Mouse (Mus musculus) intestine, embryonic 14.5 days (tissue): ENCODE data around the gene Ripply1. TPM values are rescaled to one million over a fixed set of nuclear protein-coding genes. Genes with fewer than 3 reads are reported as not detected.
"Not testable (repeated sequence)": the region's sequence is repeated elsewhere in the genome, so short reads cannot be mapped to it uniquely, and the experiment has no call there.

ENCODE experiments used
- ATAC-seq: fragments of 200-750 bp; cut with Nextera tagmentation; replicated peaks from 2 replicates; pipeline ENCODE4 v1.8.0; 2017; ENCODE audit warnings: low read depth, moderate number of reproducible peaks, moderate TSS enrichment, moderate library complexity; ENCODE audit not compliant: low FRiP score, low TSS enrichment
- DNase-seq: peaks from one replicate; pipeline ENCODE4 v3.0.0-alpha.2; 2018; ENCODE audit warnings: low spot score
- H3K27ac ChIP-seq: fragments of 300-500 bp; sonication (generic); 2 replicates; pipeline ENCODE4 v1.5.1; 2014; ENCODE audit warnings: low read depth, mild to moderate bottlenecking, control low read depth
- H3K27me3 ChIP-seq: fragments of 300-500 bp; sonication (generic); replicated peaks from 2 replicates; pipeline ENCODE4 v1.6.1; 2014; ENCODE audit warnings: low read length, control low read depth; ENCODE audit not compliant: control insufficient read depth, insufficient read depth
- H3K36me3 ChIP-seq: fragments of 300-500 bp; sonication (generic); 2 replicates; pipeline ENCODE4 v1.6.1; 2014; ENCODE audit warnings: low read length, control low read depth; ENCODE audit not compliant: control insufficient read depth, insufficient read depth
- H3K4me1 ChIP-seq: fragments of 300-500 bp; sonication (generic); replicated peaks from 2 replicates; pipeline ENCODE4 v1.6.1; 2014; ENCODE audit warnings: low read length, control low read depth, mixed read lengths; ENCODE audit not compliant: control insufficient read depth, insufficient read depth
- H3K4me2 ChIP-seq: fragments of 300-500 bp; sonication (generic); 2 replicates; pipeline ENCODE4 v1.6.1; 2014; ENCODE audit warnings: low read length
- H3K4me3 ChIP-seq: fragments of 300-500 bp; sonication (generic); 2 replicates; pipeline ENCODE4 v1.5.1; 2014; ENCODE audit warnings: low read depth, low read length, control low read depth, mixed read lengths
- H3K9ac ChIP-seq: fragments of 300-500 bp; sonication (generic); 2 replicates; pipeline ENCODE4 v1.6.1; 2014; ENCODE audit warnings: mild to moderate bottlenecking, low read length
- H3K9me3 ChIP-seq: fragments of 300-500 bp; sonication (generic); 2 replicates; pipeline ENCODE4 v1.6.1; 2016; ENCODE audit warnings: low read length, control low read depth; ENCODE audit not compliant: control insufficient read depth
- WGBS: fragments of 180-500 bp; shearing (Covaris S2); extraction: QIAGEN DNeasy Blood & Tissue Kit; methylation state at CpG from one replicate; pipeline ENCODE4 v1.1.7; 2014; 5-methylcytosine and 5-hydroxymethylcytosine counted together
- polyA plus RNA-seq: library from polyadenylated mRNA; unstranded; fragments of >200 nt; fragmentation: Nextera tagmentation; extraction: Ambion mirVana; gene quantifications from 2 replicates; pipeline ENCODE4 v1.2.1, GENCODE M21; 2014

Gene Ripply1
- polyA plus RNA-seq, 1 experiment from 2014 or later = not detected

- ATAC-seq = no peak
- Histone ChIP-seq H3K9me3 (no peaks in the 10 kb centered on the region), H3K27ac (no peak overlapping the region), H3K4me3 (no peak overlapping the region), H3K36me3 (no peaks in the 10 kb centered on the region), H3K9ac (no peak overlapping the region), H3K4me2 (no peak overlapping the region), H3K27me3 (0 out of 2 replicates have a peak, but pooled peaks cover 3% of the 10 kb centered on the region), H3K4me1 (no peaks in the 10 kb centered on the region)
- DNase-seq = peak; percentile 65
- 33% methylated on average over 18 of the region's 18 CpGs for WGBS
These were observed 7.7 kb downstream of the Ripply1 start for GRCm38 (mm10) chrX:139774309-139775083.

GRCm38 (mm10) chrX:139769975-139770637, 12.0 kb downstream of the Ripply1 start:
- Histone ChIP-seq H3K4me1 (no peaks in the 10 kb centered on the region), H3K36me3 (no peaks in the 10 kb centered on the region), H3K27ac (no peak overlapping the region), H3K9me3 (no peaks in the 10 kb centered on the region), H3K9ac (no peak overlapping the region), H3K4me2 (no peak overlapping the region), H3K4me3 (no peak overlapping the region), H3K27me3 (no peaks in the 10 kb centered on the region)
- DNase-seq (no peak), ATAC-seq (no peak)
- 77% methylated on average over 13 of the region's 13 CpGs for WGBS

DNA sequence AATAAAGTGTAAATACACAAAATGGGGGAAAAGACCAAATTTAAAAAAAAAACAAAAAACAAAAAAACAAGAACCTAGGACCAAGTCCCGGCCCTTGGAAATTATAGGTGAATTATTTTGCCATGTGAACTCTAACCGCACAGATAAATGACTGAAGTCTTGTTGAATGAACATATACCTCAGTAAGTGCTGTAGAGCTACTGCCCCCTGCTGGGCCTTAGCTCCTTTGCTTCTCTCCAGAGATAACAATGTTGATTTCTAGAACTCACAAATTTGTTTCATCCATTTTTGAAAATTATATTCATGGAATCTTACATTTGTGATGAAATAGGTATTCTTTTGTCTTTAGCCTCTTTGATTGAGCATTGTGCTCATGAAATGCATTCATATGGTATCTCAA, 19.6 kb downstream of the Ripply1 start:
- no peak for ATAC-seq
- 69% methylated on average over 2 of the region's 2 CpGs for WGBS
- no peaks in the 10 kb centered on the region for H3K36me3 ChIP-seq

GRCm38 (mm10) chrX:139758634-139759033, 23.5 kb downstream of the Ripply1 start:
- 81% methylated on average over 3 of the region's 3 CpGs for WGBS
- not testable (repeated sequence) for H3K36me3 ChIP-seq, H3K4me1 ChIP-seq, H3K4me2 ChIP-seq, H3K27ac ChIP-seq, ATAC-seq, H3K27me3 ChIP-seq, H3K9ac ChIP-seq, H3K4me3 ChIP-seq, DNase-seq, H3K9me3 ChIP-seq

More for the DNA sequence above, 19.6 kb downstream of the Ripply1 start:
- H3K4me2 ChIP-seq = no peak overlapping the region
- no peaks in the 10 kb centered on the region for H3K4me1 ChIP-seq
- H3K9ac ChIP-seq = no peak overlapping the region
- H3K4me3 ChIP-seq = no peak overlapping the region
- no peak for DNase-seq
- no peaks in the 10 kb centered on the region for H3K27me3 ChIP-seq
- H3K9me3 ChIP-seq = no peaks in the 10 kb centered on the region
- no peak overlapping the region for H3K27ac ChIP-seq

GRCm38 (mm10) chrX:139751855-139752254, 30.3 kb downstream of the Ripply1 start:
- no peak overlapping the region for H3K4me3 ChIP-seq
- 0% methylated on average over 1 of the region's 1 CpGs for WGBS

DNA sequence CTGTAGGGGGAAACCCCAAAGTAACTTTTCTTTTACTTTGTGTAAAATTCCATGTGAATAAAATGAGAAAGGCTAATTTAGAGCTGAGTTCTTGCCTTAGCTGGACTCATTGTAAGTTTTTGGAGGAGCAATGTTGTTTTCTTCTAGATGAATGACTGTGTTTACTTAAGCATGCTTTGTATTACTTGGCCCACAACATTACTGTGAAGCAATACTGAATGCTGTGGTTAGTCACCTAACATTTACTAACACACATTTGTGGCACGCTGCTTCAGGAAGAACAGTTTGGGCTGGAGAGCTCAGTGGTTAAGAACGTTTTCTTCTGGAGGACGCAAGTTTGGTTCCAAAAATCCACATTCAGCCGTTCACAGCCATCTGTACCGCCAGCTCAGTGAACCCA, 45.1 kb downstream of the Ripply1 start:
- Histone ChIP-seq H3K27me3 (no peaks in the 10 kb centered on the region), H3K4me1 (no peaks in the 10 kb centered on the region), H3K9me3 (no peaks in the 10 kb centered on the region), H3K9ac (no peak overlapping the region), H3K4me2 (no peak overlapping the region), H3K27ac (no peak overlapping the region), H3K36me3 (peaks cover 3% of the 10 kb centered on the region; the same call in 1 of the 2 replicates), H3K4me3 (no peak overlapping the region)
- WGBS = 83% methylated on average over 5 of the region's 5 CpGs
- no peak for DNase-seq
- no peak for ATAC-seq

More at GRCm38 (mm10) chrX:139751855-139752254, 30.3 kb downstream of the Ripply1 start:
- Histone ChIP-seq H3K27ac (no peak overlapping the region), H3K9me3 (no peaks in the 10 kb centered on the region), H3K4me1 (no peaks in the 10 kb centered on the region), H3K27me3 (no peaks in the 10 kb centered on the region), H3K36me3 (no peaks in the 10 kb centered on the region), H3K9ac (no peak overlapping the region), H3K4me2 (no peak overlapping the region)
- ATAC-seq (no peak), DNase-seq (peak; percentile 57)

GRCm38 (mm10) chrX:139730541-139730940, 51.6 kb downstream of the Ripply1 start:
- 94% methylated on average over 3 of the region's 3 CpGs for WGBS
- no peak for DNase-seq

More at GRCm38 (mm10) chrX:139730541-139730940, 51.6 kb downstream of the Ripply1 start:
- H3K4me3 ChIP-seq = no peak overlapping the region
- no peak overlapping the region for H3K4me2 ChIP-seq
- ATAC-seq = no peak
- no peaks in the 10 kb centered on the region for H3K4me1 ChIP-seq
- H3K9ac ChIP-seq = no peak overlapping the region
- no peaks in the 10 kb centered on the region for H3K9me3 ChIP-seq
- H3K27ac ChIP-seq = no peak overlapping the region
- H3K27me3 ChIP-seq = no peaks in the 10 kb centered on the region
- H3K36me3 ChIP-seq = peaks cover 3% of the 10 kb centered on the region; the same call in 1 of the 2 replicates
